Mouse (Mus musculus): Measurements from ENCODE around the gene Med24.

GRCm38 (mm10) chr11:98766346-98766745 is 37.1 kb upstream of the Med24 start:
- no peak for TF ChIP-seq GATA1 (IDR thresholded peaks at IDR 0.05; ENCODE audit: low read length)
- TF ChIP-seq TAL1 (IDR thresholded peaks at IDR 0.05; ENCODE audit: low read length) = no peak

Data from erythroblast, embryonic 14.5 days (primary cell).